Mouse (Mus musculus): Measurements from ENCODE around the gene Gm6871. TPM values are rescaled to one million over a fixed set of nuclear protein-coding genes. Genes with fewer than 3 reads are reported as not detected.
"Not testable (repeated sequence)": the region's sequence is repeated elsewhere in the genome, so short reads cannot be mapped to it uniquely, and the experiment has no call there.

Gm6871 gene
- polyA plus RNA-seq, 1 experiment from 2014 or later, result not detected

GRCm38 (mm10) chr7:41502402-41502801, 71.1 kb downstream of the Gm6871 start:
- WGBS, result 47% methylated on average over 1 of the region's 1 CpGs
- H3K4me2 ChIP-seq, result no peak overlapping the region
- H3K9ac ChIP-seq, result no peak overlapping the region
- no peak overlapping the region for H3K4me3 ChIP-seq
- no peak for ATAC-seq (ENCODE audit: insufficient number of reproducible peaks, insufficient read depth, low FRiP score, low TSS enrichment, low read depth)
- H3K27me3 ChIP-seq, result no peaks in the 10 kb centered on the region
- H3K36me3 ChIP-seq, result no peaks in the 10 kb centered on the region
- no peak overlapping the region for H3K27ac ChIP-seq
- no peaks in the 10 kb centered on the region for H3K4me1 ChIP-seq
- H3K9me3 ChIP-seq, result peaks cover 5% of the 10 kb centered on the region

GRCm38 (mm10) chr7:41500151-41500934, 73.1 kb downstream of the Gm6871 start:
- Histone ChIP-seq H3K4me2 (peak overlapping the region; percentile 81), H3K36me3 (peaks cover 2% of the 10 kb centered on the region), H3K27me3 (no peaks in the 10 kb centered on the region), H3K27ac (no peak overlapping the region), H3K4me1 (no peaks in the 10 kb centered on the region), H3K9ac (peak overlapping the region; percentile 79), H3K4me3 (peak overlapping the region; percentile 61), H3K9me3 (no peaks in the 10 kb centered on the region)
- ATAC-seq (ENCODE audit: insufficient number of reproducible peaks, insufficient read depth, low FRiP score, low TSS enrichment, low read depth), result no peak
- WGBS, result 19% methylated on average over 22 of the region's 22 CpGs

DNA sequence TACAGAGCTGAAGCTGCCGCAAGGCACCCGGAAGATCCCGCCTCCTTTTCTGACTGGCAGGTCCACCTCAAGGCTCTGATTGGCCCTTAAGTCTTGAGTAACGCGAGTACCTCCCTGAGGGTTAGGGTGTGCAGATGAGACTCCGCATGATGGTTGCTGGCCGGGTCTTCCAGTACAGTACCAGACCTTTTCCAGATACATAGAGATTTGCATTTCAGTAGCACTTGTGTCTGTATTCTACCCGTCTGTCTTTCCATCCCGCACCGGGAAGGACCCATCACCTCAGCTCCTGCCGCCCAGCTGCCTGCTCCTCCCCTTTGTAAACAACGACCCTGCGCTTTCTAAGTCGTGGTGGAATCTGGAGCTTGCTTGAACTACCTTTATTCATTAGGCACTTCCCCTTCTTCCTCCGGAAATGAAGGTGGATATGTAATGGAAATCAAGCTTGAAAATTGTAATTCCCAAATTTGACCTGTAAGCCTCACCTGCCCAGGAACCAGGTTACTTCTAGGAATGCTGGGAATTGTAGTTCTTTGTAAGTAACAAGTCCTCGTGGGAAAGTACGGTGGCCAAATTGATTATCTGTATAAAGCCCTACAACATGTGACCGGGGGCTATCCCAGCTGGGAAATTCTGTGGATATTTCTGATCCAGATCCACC, 73.9 kb downstream of the Gm6871 start, which contains the start of the genes Gm20449 and AW146154:
Gene Gm20449, minus strand, starts transcription at position 29 of the 661 bp plus-strand sequence.
Gene AW146154, minus strand, starts transcription at position 502 of the 661 bp plus-strand sequence.
- Histone ChIP-seq H3K4me2 (peak within 1 kb of the TSS; percentile 81), H3K4me1 (no peaks in the 10 kb centered on the region), H3K36me3 (peaks cover 10% of the 10 kb centered on the region), H3K27ac (peak within 1 kb of the TSS; percentile 55; the same call in 1 of the 2 replicates), H3K9ac (peak within 1 kb of the TSS; percentile 79), H3K4me3 (peak within 1 kb of the TSS; percentile 61), H3K9me3 (peaks cover 8% of the 10 kb centered on the region), H3K27me3 (no peaks in the 10 kb centered on the region)
- ATAC-seq (ENCODE audit: insufficient number of reproducible peaks, insufficient read depth, low FRiP score, low TSS enrichment, low read depth), result peak; percentile 94
- WGBS, result 1% methylated on average over 18 of the region's 18 CpGs

- H3K27me3 ChIP-seq; ATAC-seq (ENCODE audit: insufficient number of reproducible peaks, insufficient read depth, low FRiP score, low TSS enrichment, low read depth); H3K4me1 ChIP-seq: not testable (repeated sequence)
- H3K4me3 ChIP-seq, result peak overlapping the region; percentile 61
- H3K9ac ChIP-seq, result peak overlapping the region; percentile 79
- WGBS, result under 1% methylated on average over 6 of the region's 6 CpGs
- peaks cover 13% of the 10 kb centered on the region for H3K9me3 ChIP-seq
- H3K27ac ChIP-seq, result peak overlapping the region; percentile 55; the same call in 1 of the 2 replicates
- peaks cover 15% of the 10 kb centered on the region for H3K36me3 ChIP-seq
- peak overlapping the region; percentile 81 for H3K4me2 ChIP-seq
Measured at GRCm38 (mm10) chr7:41499018-41499388, 74.5 kb downstream of the Gm6871 start.

- H3K27ac ChIP-seq; H3K4me1 ChIP-seq; H3K9ac ChIP-seq; ATAC-seq (ENCODE audit: insufficient number of reproducible peaks, insufficient read depth, low FRiP score, low TSS enrichment, low read depth); H3K27me3 ChIP-seq: not testable (repeated sequence)
- WGBS, result 79% methylated on average over 4 of the region's 4 CpGs
- H3K9me3 ChIP-seq, result peaks cover 14% of the 10 kb centered on the region
- H3K4me2 ChIP-seq, result peak overlapping the region; percentile 81
- H3K36me3 ChIP-seq, result peaks cover 16% of the 10 kb centered on the region
- H3K4me3 ChIP-seq, result peak overlapping the region; percentile 61
Measured at GRCm38 (mm10) chr7:41498464-41498863, 75.0 kb downstream of the Gm6871 start.

DNA sequence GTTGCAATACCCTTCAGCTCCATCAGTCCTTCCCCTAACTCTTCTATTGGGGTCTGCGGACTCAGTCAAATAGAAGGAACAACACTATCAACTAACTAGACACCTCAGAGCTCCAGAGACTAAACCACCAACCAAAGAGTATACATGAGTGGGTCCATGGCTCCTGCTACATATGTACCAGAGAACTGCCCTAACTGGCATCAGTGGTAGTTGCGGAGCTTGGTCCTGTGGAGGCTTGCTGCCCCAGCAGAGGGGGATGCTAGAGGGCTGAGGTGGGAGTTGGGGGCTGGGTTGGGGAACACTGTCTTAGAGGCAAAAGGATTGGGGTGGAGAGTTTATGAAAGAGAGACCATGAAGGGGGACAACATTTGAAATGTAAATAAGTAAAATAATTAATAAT, 75.6 kb downstream of the Gm6871 start:
- Histone ChIP-seq H3K27ac (no peak overlapping the region), H3K9me3 (peaks cover 14% of the 10 kb centered on the region), H3K9ac (no peak overlapping the region), H3K27me3 (no peaks in the 10 kb centered on the region), H3K4me1 (no peaks in the 10 kb centered on the region), H3K4me3 (no peak overlapping the region), H3K36me3 (peaks cover 16% of the 10 kb centered on the region), H3K4me2 (no peak overlapping the region)
- WGBS, result 97% methylated on average over 2 of the region's 2 CpGs
- no peak for ATAC-seq (ENCODE audit: insufficient number of reproducible peaks, insufficient read depth, low FRiP score, low TSS enrichment, low read depth)

Other genes starting within 250 kb of the Gm6871 start
- 11.2 and 13.2 TPM in 2 replicates for gene AI987944, start 180.3 kb downstream of the Gm6871 start, polyA plus RNA-seq (2015; fragmentation: Nextera tagmentation; extraction: Ambion mirVana)
- 0.21 and 0.48 TPM in 2 replicates for gene Vmn2r57, start 125.0 kb downstream of the Gm6871 start, polyA plus RNA-seq (2015; fragmentation: Nextera tagmentation; extraction: Ambion mirVana)
- gene Gm20449, start 74.2 kb downstream of the Gm6871 start, polyA plus RNA-seq (2015; fragmentation: Nextera tagmentation; extraction: Ambion mirVana), result 0.10 and 0.17 TPM in 2 replicates
- gene AW146154, start 73.8 kb downstream of the Gm6871 start, polyA plus RNA-seq (2015; fragmentation: Nextera tagmentation; extraction: Ambion mirVana), result 10.7 and 14.5 TPM in 2 replicates
- gene 2610021A01Rik, start 25.6 kb upstream of the Gm6871 start, polyA plus RNA-seq (2015; fragmentation: Nextera tagmentation; extraction: Ambion mirVana), result 13.2 and 16.1 TPM in 2 replicates
- gene Zfp788, start 59.5 kb upstream of the Gm6871 start, polyA plus RNA-seq (2015; fragmentation: Nextera tagmentation; extraction: Ambion mirVana), result 15.3 and 15.6 TPM in 2 replicates

Measured in embryonic facial prominence, embryonic 13.5 days (tissue).